Mouse (Mus musculus) induced T-regulatory cell, adult 2 months (primary cell): ENCODE results near the gene Wtip.
"Not testable (repeated sequence)": the region's sequence is repeated elsewhere in the genome, so short reads cannot be mapped to it uniquely, and the experiment has no call there.

Source experiments
- DNase-seq: peaks from one replicate; pipeline ENCODE4 v3.0.0-alpha.2; 2012; ENCODE audit warnings: low read depth

Gene Wtip

GRCm38 (mm10) chr7:34116601-34117000 lies 16.5 kb downstream of the Wtip start:
- DNase-seq, result no peak

GRCm38 (mm10) chr7:34109190-34109589 lies 23.9 kb downstream of the Wtip start:
- no peak for DNase-seq

GRCm38 (mm10) chr7:34101276-34101675 lies 31.8 kb downstream of the Wtip start:
- DNase-seq, result no peak

GRCm38 (mm10) chr7:34100002-34100401 lies 33.1 kb downstream of the Wtip start:
- DNase-seq, result no peak

- DNase-seq, result no peak
These were observed 38.1 kb downstream of the Wtip start, which contains the start of gene Scgb1b30 for GRCm38 (mm10) chr7:34094911-34095481. Scgb1b30 (plus strand) TSS chr7:34095431.

GRCm38 (mm10) chr7:34068132-34068531 lies 64.9 kb downstream of the Wtip start:
- DNase-seq, result not testable (repeated sequence)
